Mouse (Mus musculus): Measurements from ENCODE around the gene Pde4a.

DNA sequence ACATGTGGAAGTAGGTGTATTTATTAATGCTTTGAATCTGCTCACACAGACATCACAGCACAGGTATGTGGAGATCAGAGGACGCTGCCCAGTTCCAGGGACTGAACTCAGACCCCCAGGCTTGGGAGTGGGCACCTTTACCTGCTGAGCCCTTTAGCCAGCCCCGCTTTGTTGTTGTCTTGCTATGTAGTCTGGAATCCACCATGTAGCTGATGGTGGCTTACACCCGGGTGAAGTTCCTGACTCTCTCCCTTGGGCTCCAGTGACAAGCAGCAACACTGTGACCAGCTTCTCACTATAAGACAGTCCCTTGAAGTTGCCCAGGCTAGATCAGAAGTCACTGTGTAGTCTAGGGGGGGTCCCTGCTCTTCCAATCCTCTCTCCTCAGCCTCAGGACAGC lies 21.2 kb upstream of the Pde4a start:
- TF ChIP-seq POLR2A (IDR thresholded peaks at IDR 0.05; ENCODE audit: borderline replicate concordance, extremely low read depth, low read depth, low read length) (no peak), CTCF (IDR thresholded peaks at IDR 0.05; ENCODE audit: insufficient read depth, low read length) (no peak)

Data from lung, adult 2 months (tissue).